Mouse (Mus musculus): ENCODE results near the gene Isca1. TPM values are rescaled to one million over a fixed set of nuclear protein-coding genes. Genes with fewer than 3 reads are reported as not detected.
"Not testable (repeated sequence)": the region's sequence is repeated elsewhere in the genome, so short reads cannot be mapped to it uniquely, and the experiment has no call there.

Gene Isca1
- total RNA-seq, 4 experiments from 2014 or later = 66.6 to 87.4 (median 84.9) TPM

DNA sequence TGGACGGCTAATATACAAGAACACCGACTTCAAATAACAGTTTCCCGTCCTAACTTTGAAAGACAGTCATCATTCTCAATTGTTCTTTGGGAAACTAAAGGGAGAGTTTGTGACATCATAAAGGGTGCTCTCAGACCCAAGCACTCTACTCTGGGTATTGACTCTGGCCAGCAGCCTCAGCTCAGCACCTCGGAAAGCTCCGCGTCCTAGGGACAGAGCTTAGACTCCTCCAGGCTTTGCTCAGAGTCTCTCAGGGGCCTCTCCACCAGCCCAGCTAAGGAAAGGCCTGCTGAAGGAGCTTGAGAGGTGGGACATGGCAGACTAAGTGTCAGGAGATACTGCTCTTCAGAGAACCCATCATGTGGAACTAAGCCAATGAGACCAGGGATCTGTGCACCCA is 23.4 kb downstream of the Isca1 start:
- DNase-seq = no peak

DNA sequence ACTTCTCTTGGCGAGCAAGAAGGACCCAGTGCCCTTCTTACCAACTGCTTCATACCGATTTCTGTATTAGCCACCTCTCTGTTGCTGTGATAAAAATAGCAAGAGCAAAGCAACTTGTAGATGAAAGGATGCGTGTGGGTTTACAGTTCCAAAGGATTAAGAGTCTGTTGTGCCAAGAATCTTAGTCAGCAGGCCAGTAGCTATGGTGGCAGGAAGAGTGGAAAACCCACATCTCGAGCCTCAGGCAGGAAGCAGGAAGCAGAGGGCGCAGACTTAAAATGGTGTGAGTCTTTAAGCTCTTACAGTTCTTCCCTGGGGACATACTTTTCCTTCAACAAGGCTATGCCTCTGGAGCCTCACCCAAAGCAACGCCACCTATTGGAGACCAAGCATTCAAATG is 24.1 kb downstream of the Isca1 start:
- DNase-seq = no peak

DNA sequence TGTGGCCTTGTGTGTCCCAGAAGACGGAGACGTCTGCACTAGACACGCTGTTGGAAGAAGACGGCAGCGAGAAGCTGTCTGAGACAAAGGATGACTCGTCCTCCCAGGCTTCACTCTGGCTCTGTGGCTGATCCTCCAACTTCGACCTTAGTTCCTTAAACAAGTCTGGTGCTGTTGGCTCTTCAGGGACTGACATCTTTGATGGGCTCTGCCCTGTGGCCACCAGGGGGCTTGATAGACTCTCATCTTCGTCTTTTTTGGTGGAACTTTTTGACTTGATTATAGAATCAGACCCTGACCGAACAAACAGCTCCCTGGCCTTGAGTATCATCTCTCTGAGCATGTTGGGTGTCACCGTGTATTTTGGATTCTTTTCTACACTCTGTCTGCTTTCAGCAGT is 27.9 kb downstream of the Isca1 start:
- DNase-seq = no peak

DNA sequence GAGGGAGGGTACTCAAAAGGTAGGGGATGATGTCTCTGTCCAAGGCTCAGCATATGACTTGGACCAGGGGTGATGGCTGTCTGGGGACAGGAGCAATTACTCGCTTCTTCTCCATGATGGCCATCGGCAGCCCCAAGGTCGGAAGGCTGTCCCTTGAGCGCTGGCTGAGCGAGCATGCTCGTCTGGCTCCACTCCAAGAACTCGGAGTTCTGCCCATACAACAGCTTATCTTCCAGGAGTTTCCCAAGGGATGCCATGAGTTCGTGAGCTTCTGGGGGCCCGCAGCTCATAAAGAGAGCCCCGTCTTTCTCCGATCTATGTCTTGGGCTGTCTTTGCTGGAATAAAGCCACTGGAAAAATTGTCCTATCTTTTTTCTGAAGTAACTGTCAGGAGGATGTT is 28.5 kb downstream of the Isca1 start:
- DNase-seq = peak; percentile 53

DNA sequence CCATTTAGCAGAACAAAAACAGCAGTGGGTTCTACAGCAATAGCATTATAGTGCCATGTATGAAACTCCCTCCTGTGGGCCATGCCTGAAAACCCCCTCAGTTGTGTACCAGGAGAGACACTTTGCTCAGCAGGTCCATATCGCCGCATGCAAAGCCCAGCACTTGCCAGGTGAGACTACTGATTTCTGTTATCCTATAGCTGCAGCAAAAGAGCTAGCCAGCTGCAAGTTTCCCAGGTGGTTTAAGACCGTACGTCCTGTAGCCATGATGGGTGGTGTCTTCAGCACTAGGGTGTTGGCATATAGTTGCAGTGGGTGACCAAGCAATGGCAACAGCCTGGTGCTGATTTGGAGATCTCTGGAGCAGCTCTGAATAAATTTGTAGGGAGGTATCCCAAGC is 30.2 kb downstream of the Isca1 start:
- DNase-seq = no peak

DNA sequence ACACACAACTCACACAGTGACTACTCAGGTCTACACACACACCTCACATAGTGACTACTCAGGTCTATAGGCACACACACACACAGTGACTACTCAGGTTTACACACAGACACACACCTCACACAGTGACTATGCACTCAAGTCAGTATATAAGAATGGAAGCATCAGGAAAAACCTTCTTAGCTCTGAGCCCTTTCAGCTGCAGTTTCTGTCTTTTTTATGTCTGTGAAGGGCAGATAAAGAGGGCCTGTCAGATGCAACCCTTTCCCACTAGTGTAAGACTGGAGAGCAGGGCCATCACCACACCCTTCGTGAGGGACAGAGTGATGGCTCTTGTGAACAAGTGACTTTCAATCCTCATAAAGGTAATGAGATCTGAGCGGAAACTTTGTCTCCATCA is 31.2 kb downstream of the Isca1 start:
- DNase-seq = no peak

DNA sequence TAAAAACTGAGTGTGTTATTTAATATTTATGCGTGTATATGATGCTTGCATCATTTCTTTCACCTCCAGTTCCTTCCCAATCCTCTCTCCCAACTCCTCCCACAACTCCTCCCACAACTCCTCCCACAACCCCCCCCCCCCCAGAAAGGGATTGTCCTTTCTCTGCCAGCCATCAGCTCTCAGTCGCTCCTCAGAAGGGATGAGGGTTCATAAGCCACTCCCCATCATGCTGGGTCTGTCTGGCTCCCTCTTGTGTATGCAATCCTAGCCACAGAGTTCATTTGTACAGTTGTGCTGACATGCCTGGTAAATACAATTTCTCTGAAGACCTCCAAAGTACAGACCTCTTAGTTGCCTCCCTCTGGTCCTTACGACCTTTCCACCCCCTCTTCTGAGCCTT is 34.4 kb downstream of the Isca1 start:
- no peak for DNase-seq

DNA sequence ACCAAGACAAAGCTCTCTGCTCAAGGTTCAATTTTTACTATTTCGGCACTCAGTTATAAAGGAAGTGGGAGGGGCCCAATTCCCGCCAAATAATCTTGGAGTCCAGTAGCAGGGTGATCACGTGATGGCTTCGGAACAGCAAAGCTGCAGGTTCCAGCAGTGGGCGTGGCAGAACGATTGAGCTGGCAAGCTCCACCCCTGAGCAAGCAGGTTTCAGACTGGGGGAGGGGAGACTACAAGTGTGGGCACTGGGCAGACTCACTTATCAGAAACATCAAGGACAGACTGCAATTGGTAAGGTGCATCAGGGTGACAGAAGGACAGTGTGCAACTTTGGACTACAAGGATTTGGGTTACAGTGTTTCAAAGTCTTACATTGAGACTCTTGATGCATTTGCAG is 35.3 kb downstream of the Isca1 start:
- DNase-seq = not testable (repeated sequence)

DNA sequence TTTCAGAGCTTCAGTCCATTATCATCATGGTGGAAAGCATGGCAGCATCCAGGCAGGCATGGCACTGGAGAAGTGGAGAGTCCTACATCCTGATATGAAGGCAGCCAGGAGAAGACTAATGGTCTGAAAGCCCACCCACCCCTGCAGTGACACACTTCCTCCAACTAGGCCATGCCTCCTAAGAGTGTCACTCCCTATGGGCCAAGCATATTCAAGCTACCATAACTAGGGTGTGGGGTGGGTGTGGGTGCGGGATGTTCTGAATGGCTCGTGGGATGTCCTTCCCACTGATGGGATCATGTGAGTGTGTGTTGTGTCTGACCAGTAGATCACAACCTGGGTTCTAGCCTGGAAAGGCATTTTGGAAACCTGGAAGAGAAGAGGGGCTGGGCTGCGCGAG is 35.7 kb downstream of the Isca1 start:
- no peak for DNase-seq

DNA sequence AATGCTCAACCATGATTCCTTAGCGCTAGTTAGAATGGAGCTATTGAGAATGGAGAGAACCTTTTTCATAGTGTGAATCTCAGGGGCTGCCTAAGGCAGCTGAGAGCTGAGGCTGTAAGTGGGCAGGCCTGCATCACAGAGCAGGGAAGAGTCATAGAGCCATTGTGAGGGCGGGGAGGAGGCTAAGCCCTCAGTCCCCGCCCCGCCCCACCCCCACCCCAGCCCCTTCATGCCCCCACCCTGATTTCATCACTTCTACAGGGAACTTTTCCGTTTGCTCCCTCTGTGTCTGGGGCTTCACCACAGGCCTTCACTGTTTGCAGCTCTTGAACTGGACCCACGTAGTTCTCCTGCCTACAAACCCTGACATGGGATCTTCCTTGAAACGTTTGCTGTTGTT is 38.0 kb downstream of the Isca1 start, which contains the start of gene Spata31d1d:
Gene Spata31d1d, minus strand, starts transcription at position 101 of the 400 bp plus-strand sequence.
- DNase-seq = no peak

DNA sequence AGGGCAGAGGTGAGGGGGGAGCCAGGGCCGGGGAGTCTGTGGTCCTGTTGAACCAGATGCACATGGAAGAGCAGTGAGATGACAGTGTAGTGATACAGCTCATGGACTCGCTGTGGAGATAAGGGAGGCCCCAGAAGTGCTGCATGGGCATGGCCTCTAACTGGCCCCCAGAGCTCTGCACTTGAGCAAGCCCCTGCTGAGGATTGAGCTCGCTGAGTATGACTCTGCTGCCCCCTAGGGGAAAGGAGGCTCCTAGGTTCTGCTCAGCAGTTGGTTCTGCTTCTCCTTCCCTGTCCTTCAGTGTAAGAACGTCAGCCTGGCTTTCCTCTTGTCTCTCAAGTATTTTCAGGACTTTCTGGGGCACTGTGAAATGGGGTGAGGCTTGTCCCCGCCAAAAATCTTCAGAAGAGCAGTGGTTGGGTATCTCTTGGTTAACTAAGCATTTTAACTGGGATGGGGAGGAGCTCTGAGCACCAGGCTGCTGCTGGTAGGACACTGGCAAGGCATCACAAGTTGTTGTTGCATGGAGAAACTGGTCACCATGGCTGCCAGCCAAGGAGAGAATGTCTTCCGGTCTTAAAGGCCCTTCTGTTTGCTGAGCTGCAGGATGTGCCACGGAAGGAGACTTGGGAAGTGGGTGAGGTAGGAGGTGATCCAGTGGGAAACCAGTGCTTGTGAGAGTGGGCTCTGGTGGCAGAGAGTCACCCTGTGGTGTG is 41.1 kb downstream of the Isca1 start:
- peak; percentile 33 for DNase-seq

DNA sequence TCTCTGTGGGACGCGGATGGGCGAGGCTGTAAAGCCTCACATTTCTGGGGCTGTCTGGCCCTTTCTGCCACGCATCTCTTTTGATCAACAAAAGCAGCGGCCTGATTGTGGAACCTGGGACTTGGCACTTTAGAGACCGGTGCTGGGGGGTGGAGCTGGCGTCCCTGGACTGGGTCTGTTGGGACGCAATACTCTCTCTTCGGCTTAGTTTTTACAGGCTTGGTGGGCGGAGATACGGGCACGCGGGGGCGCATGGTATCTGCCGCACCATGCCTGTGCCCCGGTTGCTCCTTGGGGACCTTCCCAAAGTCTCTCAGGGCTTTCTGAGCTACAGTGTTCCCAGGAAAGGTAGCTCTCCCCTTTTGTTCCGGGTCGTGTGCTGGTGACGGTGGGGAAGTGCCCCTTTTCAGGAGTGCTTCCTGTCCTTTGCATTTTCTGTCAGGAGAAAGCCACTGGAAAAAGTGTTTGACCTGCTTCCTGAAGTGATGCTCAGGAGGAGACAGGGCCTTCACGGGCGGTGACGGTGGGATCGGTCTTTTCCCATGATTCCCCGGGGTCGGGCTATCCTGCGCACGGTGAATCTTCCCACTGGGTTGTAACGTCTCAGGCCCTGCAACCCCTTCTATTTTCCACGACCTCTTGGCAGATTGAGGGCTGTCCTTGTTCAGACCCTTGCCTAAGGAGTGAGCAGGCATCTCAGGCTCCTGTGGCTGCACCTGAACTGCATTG is 43.3 kb downstream of the Isca1 start:
- DNase-seq = no peak

DNA sequence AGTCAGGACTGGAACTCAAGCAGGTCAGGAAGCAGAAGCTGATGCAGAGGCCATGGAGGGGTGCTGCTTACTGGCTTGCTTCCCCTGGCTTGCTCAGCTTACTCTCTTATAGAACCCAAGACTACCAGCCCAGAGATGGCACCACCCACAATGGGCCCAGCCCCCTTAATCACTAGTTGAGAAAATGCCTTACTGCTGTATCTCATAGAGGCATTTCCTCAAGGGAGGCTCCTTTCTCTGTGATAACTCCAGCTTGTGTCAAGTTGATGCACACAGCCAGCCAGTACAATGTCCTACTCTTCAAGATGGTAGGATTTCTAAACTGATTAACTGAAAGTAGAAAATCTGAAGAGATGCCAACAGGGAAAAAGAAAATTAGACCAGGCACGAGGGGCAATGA is 47.5 kb downstream of the Isca1 start:
- DNase-seq = not testable (repeated sequence)

DNA sequence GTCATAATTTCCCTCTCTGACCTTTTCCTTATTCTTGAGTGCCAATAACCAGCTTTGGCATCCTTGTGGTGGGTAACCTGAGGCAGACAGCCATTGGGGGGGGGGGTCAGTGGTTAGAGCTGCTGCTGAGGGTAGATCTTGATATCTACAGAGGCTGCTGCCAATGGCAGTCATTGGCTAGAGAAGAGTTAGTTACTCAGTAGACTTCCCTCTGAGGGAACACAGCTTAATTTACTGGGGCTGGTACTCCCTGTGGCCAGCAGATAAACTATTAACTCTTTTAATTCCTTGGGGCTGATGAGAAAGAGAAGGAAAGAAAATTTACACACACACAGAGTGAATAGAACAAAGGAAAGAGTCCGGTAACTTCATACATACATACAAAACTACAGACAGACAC is 50.1 kb downstream of the Isca1 start:
- no peak for DNase-seq

DNA sequence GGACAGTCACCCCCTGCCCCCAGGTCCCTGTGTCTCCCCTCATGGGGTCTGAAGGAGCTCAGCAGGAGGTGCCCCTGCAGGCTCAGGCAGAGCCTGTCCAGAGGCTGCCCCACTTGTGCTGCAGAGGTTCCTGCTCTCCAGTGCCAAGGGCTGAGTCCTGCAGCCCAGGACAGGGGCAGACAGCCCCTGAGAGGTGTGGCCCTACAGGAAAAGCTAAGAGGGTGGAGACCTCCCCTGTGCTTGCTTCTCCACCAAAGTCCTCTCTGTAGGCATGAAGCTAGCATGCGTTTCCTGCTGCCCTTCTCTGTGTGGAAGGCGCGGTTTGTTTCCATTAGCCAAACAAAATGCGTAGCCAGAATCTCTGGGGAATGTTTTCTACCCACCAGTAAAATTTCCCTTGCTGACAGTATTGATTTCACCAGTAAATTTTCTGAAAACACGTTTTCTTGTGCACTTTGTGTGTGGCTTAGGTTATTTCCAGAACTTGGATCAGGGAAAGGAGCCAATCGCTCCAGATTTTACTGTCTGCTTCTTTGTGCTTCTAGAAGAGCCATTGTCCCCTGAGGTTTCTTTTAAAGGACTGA is 50.7 kb downstream of the Isca1 start:
- not testable (repeated sequence) for DNase-seq

DNA sequence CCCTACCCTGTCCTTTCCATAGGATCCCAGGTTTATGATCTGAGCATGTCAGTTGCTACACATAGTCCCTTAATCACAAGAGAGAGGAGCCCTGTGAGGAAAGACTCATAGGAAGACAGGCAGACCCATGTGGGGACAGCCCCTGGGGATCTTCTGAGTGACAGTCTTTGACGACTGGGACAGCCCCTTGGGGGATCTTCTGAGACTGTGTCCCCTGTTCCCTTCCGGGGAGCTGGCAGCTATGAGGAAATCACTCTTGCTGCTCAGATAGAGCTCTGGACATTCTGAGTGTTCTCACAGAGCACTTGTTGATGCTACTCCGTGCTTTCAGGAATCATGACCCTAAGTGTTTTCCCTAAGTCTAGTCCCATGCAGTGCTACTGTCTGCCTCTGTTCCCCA is 55.9 kb downstream of the Isca1 start:
- DNase-seq = no peak

DNA sequence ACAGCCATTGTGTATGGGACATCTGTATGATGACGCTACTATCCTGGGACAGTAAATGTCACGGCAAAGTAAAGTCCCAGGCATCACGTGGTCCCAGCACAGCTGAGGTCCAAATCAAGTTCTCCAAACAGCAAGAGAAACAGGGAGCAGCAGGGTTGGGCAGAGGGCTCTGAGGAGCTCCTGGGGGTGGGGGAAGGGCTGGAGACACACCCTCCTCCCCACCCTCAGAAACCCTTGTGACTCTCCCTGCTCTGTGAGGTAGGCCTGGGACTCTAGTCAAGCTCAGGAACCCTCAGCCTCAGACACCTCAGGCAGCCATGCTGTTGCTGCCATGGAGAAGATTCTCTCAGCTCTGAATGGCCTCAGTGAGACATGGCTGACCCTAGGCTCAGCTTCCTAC is 57.6 kb downstream of the Isca1 start, which contains the start of gene Spata31d1b:
Gene Spata31d1b, plus strand, starts transcription at position 301 of the 400 bp plus-strand sequence.
- DNase-seq = not testable (repeated sequence)

DNA sequence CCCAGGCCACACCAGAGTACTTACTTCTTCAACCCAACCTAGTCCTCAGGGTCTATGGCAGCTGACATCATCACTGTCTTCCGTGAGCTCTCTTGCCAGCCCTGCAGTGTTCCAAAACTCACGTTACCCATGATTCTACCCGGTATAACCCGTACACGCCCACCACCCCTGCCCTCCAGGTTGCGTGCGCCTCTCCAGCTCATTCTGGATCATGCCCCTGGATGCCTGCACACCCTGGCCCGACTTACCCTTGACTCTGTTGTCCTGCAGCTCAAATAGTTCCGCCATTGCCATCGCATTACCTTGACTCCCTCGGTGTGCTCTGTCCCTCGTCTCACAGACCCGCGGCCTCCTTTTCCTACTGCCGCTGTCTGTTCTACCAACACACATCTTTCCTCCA is 59.4 kb downstream of the Isca1 start, which contains the start of gene Spata31d1a:
Gene Spata31d1a, minus strand, starts transcription at position 101 of the 400 bp plus-strand sequence.
- no peak for DNase-seq

Other genes with a start within 250 kb of the Isca1 start
- 10 to 100 TPM; 30.8 to 52.7 (median 43.7) TPM for gene Agtpbp1, start 184.6 kb downstream of the Isca1 start, total RNA-seq (2022)
- 10 to 100 TPM; 58.4 to 99.0 (median 93.4) TPM for gene Naa35, start 184.6 kb downstream of the Isca1 start, total RNA-seq (2022)
- gene Golm1, start 94.0 kb downstream of the Isca1 start, total RNA-seq (2022) = 10 to 100 TPM in 1 of 4 experiments, 1 to 10 TPM in 3; 7.1 to 10.2 (median 8.1) TPM
- not detected for gene 4921517D22Rik, start 75.7 kb downstream of the Isca1 start, total RNA-seq (2022)
- gene Spata31d1a, start 59.5 kb downstream of the Isca1 start, total RNA-seq (2022) = not detected
- not detected for gene Spata31d1b, start 57.5 kb downstream of the Isca1 start, total RNA-seq (2022)
- gene Spata31d1d, start 38.1 kb downstream of the Isca1 start, total RNA-seq (2022) = not detected
- under 1 TPM in 2 of 4 experiments, not detected in 2; 0.09 to 0.48 TPM for gene 1700014D04Rik, start 23.1 kb downstream of the Isca1 start, total RNA-seq (2022)
- gene Gm49354, start 12.4 kb upstream of the Isca1 start, total RNA-seq (2022) = not detected
- 10 to 100 TPM; 68.7 to 86.7 (median 74.9) TPM for gene Tut7, start 53.3 kb upstream of the Isca1 start, total RNA-seq (2022)